ENCODE assay signal across 8 mouse cellular contexts in genomic region chr7:144553237-144554122, GRCm38 (mm10). TPM values are rescaled to one million over a fixed set of nuclear protein-coding genes. Genes with fewer than 3 reads are reported as not detected.
A peak's percentile ranks its signal among the peaks of the same experiment; 100 is the strongest.
DNase-seq lines count a peak whose midpoint lies in the region; ATAC-seq lines count a peak whose summit lies in the region.

Gene Ppfia1, minus strand, starts transcription at chr7:144553729.

- H3K4me1 ChIP-seq in hindbrain, embryonic 14.5 days (replicated peaks; ENCODE audit: control insufficient read depth, insufficient read depth, low read length): peaks cover 13% of the 10 kb centered on the region

- peak within 1 kb of the TSS; percentile 85 for H3K27ac ChIP-seq in hindbrain, embryonic 14.5 days

- H3K4me2 ChIP-seq in hindbrain, embryonic 14.5 days (replicated peaks): peak within 1 kb of the TSS; percentile 82

- peak within 1 kb of the TSS; percentile 96 for H3K4me3 ChIP-seq in hindbrain, embryonic 14.5 days (replicated peaks; ENCODE audit: low read length)

- H3K27me3 ChIP-seq in hindbrain, embryonic 14.5 days (ENCODE audit: control insufficient read depth, insufficient read depth, low read length): peaks cover 5% of the 10 kb centered on the region; the same call in 1 of the 2 replicates

- under 1% methylated on average over 89 of the region's 97 CpGs for WGBS in hindbrain, embryonic 14.5 days

- peak; percentile 95 for ATAC-seq in hindbrain, embryonic 14.5 days (ENCODE audit: low FRiP score)

- no peaks in the 10 kb centered on the region for H3K9me3 ChIP-seq in hindbrain, embryonic 14.5 days (ENCODE audit: control insufficient read depth, low read length)

- H3K9ac ChIP-seq in hindbrain, embryonic 14.5 days: peak within 1 kb of the TSS; percentile 94

- H3K36me3 ChIP-seq in hindbrain, embryonic 14.5 days (replicated peaks; ENCODE audit: control insufficient read depth, insufficient read depth): peaks cover 15% of the 10 kb centered on the region; the same call in 1 of the 2 replicates

- peak; percentile 92 for DNase-seq in R1 (ENCODE audit: low read depth, low spot score)
- peak; percentile 100 for DNase-seq in cerebellum, postnatal 25 days
- peak; percentile 91 to 97 for DNase-seq in frontal cortex, postnatal 25 days (ENCODE audit: low spot score in 2 of 2)
- DNase-seq in hindbrain, embryonic 14.5 days (ENCODE audit: low spot score): peak; percentile 99
- DNase-seq in layer of hippocampus, postnatal 36 days: peak; percentile 98
- peak; percentile 98 for DNase-seq in lung, postnatal 36 days
- DNase-seq in retina, postnatal 1 day: peak; percentile 97
- DNase-seq in urinary bladder, adult 18-20 months (ENCODE audit: low spot score in 2 of 2): peak; percentile 94 to 96

RNA-seq across cellular contexts. Expression of gene Ppfia1, which starts in this region (rescaled TPM):
- 26.0 and 29.3 TPM in 2 replicates for polyA plus RNA-seq in hindbrain, embryonic 14.5 days (2014; fragmentation: Nextera tagmentation; extraction: Ambion mirVana)
- 10 to 100 TPM; 37.3 to 37.9 TPM for total RNA-seq in layer of hippocampus, postnatal 36 days (2021)

Comparison
In these comparisons a context has a peak if more than half of its experiments do, and no peak if none do; other contexts are left out.
1. Peak in every context shown above with its lines: DNase-seq, ATAC-seq, H3K4me3 ChIP-seq and H3K27ac ChIP-seq.